Mouse (Mus musculus) cerebellum, postnatal 10 days (tissue): Measurements from ENCODE around the gene Bcas3.

ENCODE experiments used
- DNase-seq, 2 experiments: peaks; one replicate each; pipeline ENCODE4 v3.0.0; 2021; ENCODE audit warnings: mixed read lengths in 2 of 2

Bcas3 gene

GRCm38 (mm10) chr11:85352539-85353380, at the start of gene Bcas3:
TSS of gene Bcas3 (plus strand) at chr11:85353167.
- peak; percentile 98 to 99 for DNase-seq

- DNase-seq, result no peak
Measured at GRCm38 (mm10) chr11:85306577-85307260, 46.2 kb upstream of the Bcas3 start.

- DNase-seq, result no peak
Measured at GRCm38 (mm10) chr11:85308799-85309198, 44.2 kb upstream of the Bcas3 start.

- DNase-seq, result no peak
Measured at GRCm38 (mm10) chr11:85310407-85310712, 42.6 kb upstream of the Bcas3 start.

GRCm38 (mm10) chr11:85310713-85311574, 42.0 kb upstream of the Bcas3 start, which contains the start of gene Ppm1d:
TSS of gene Ppm1d (plus strand) at chr11:85311244.
- DNase-seq, result peak; percentile 100

GRCm38 (mm10) chr11:85311645-85312490, 41.1 kb upstream of the Bcas3 start:
- peak; percentile 74 to 79 for DNase-seq

GRCm38 (mm10) chr11:85312818-85313217, 40.1 kb upstream of the Bcas3 start:
- DNase-seq, result peak; percentile 86 to 94

GRCm38 (mm10) chr11:85313361-85313760, 39.6 kb upstream of the Bcas3 start:
- no peak for DNase-seq

GRCm38 (mm10) chr11:85323567-85324330, 29.2 kb upstream of the Bcas3 start:
- no peak for DNase-seq

- DNase-seq, result peak; percentile 72 to 75
Measured at GRCm38 (mm10) chr11:85328717-85329116, 24.2 kb upstream of the Bcas3 start.

GRCm38 (mm10) chr11:85329167-85329894, 23.6 kb upstream of the Bcas3 start:
- DNase-seq, result peak; percentile 88 to 89

- peak; percentile 62 to 67 for DNase-seq
Measured at GRCm38 (mm10) chr11:85334778-85335177, 18.2 kb upstream of the Bcas3 start.

- DNase-seq, result no peak
Measured at GRCm38 (mm10) chr11:85339173-85339831, 13.7 kb upstream of the Bcas3 start.

GRCm38 (mm10) chr11:85340070-85340616, 12.8 kb upstream of the Bcas3 start:
- no peak for DNase-seq

GRCm38 (mm10) chr11:85353819-85354218, 852 bp downstream of the Bcas3 start:
- no peak for DNase-seq

GRCm38 (mm10) chr11:85359641-85360040, 6.7 kb downstream of the Bcas3 start:
- no peak for DNase-seq

GRCm38 (mm10) chr11:85361621-85362020, 8.7 kb downstream of the Bcas3 start:
- DNase-seq, result no peak

- DNase-seq, result no peak
Measured at GRCm38 (mm10) chr11:85366168-85366567, 13.2 kb downstream of the Bcas3 start.

GRCm38 (mm10) chr11:85367823-85368222, 14.9 kb downstream of the Bcas3 start:
- no peak for DNase-seq

GRCm38 (mm10) chr11:85379091-85379490, 26.1 kb downstream of the Bcas3 start:
- no peak for DNase-seq
